Mouse (Mus musculus): ENCODE measurements around the gene A530016L24Rik. TPM values are rescaled to one million over a fixed set of nuclear protein-coding genes. Genes with fewer than 3 reads are reported as not detected.

Gene A530016L24Rik
- total and polyA plus RNA-seq, 3 experiments = 34.7 to 52.9 (median 38.6) TPM

GRCm38 (mm10) chr12:112540321-112540720 lies 51.1 kb downstream of the A530016L24Rik start:
- intact Hi-C loops (cut with DNase I) = loop anchor here (5.0 kb wide), 1 partner anchor 88 kb away; no protein-coding TSS in a partner anchor
- 96% methylated on average over 12 of the region's 12 CpGs for WGBS

DNA sequence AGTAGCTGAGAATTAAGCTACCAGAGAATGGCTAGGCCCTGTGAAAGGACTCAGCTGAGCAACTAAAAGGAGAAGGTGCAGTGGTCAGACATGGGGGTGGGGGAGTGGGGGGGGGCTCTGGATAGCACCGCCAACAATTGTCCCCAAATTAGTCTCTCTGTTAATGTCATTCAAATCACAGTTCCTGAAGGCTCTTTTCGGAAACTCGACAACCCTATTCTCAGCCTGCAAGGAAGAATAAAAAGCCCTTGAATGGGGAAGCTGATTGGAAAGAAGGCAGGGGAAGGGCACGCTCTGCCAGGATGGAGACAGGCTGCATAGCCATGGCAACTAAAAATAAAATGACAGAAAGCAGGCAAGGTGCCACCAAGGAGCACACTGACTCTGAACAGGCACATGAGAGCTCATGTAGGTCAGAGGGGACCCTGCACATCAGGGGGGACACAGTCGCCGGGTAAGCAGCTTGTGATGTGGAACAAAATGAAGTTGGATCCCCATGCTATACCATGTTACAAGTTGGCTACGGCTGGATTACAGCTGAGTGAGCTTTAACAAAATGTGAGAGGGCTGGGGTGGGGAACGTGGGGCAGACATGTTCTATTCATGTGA lies 52.3 kb downstream of the A530016L24Rik start:
- Histone ChIP-seq H3K27me3 (ENCODE audit: control insufficient read depth, insufficient read depth, low read length) (no peaks in the 10 kb centered on the region), H3K27ac (no peak overlapping the region), H3K79me2 (replicated peaks; ENCODE audit: control insufficient read depth, insufficient read depth, low read length) (no peaks in the 10 kb centered on the region), H3K4me1 (ENCODE audit: control insufficient read depth, insufficient read depth, low read length) (peaks cover 2% of the 10 kb centered on the region), H3K9ac (ENCODE audit: low read depth, low read length) (no peak overlapping the region), H3K4me3 (no peak overlapping the region), H3K36me3 (ENCODE audit: control insufficient read depth, insufficient read depth, low read length) (no peaks in the 10 kb centered on the region)
- WGBS = 75% methylated on average over 8 of the region's 8 CpGs
- intact Hi-C loops (cut with DNase I) = loop anchor here (2.0 to 5.0 kb wide), 2 partner anchors 43 to 89 kb away; no protein-coding TSS in a partner anchor
- TF ChIP-seq CTCF (IDR thresholded peaks at IDR 0.05) (no peak), EP300 (IDR thresholded peaks at IDR 0.05; ENCODE audit: insufficient read depth, low read depth, low read length) (no peak), POLR2A (IDR thresholded peaks at IDR 0.05; ENCODE audit: insufficient read depth, low read depth, low read length) (no peak)
- no peak for DNase-seq

More at GRCm38 (mm10) chr12:112540321-112540720, 51.1 kb downstream of the A530016L24Rik start:
- peaks cover 2% of the 10 kb centered on the region for H3K4me1 ChIP-seq (ENCODE audit: control insufficient read depth, insufficient read depth, low read length)
- no peaks in the 10 kb centered on the region for H3K27me3 ChIP-seq (ENCODE audit: control insufficient read depth, insufficient read depth, low read length)
- no peak for DNase-seq
- no peak overlapping the region for H3K27ac ChIP-seq
- no peaks in the 10 kb centered on the region for H3K79me2 ChIP-seq (replicated peaks; ENCODE audit: control insufficient read depth, insufficient read depth, low read length)
- TF ChIP-seq POLR2A (IDR thresholded peaks at IDR 0.05; ENCODE audit: insufficient read depth, low read depth, low read length) = no peak
- no peak for TF ChIP-seq EP300 (IDR thresholded peaks at IDR 0.05; ENCODE audit: insufficient read depth, low read depth, low read length)
- TF ChIP-seq CTCF (IDR thresholded peaks at IDR 0.05) = no peak
- H3K36me3 ChIP-seq (ENCODE audit: control insufficient read depth, insufficient read depth, low read length) = no peaks in the 10 kb centered on the region
- no peak overlapping the region for H3K4me3 ChIP-seq
- H3K9ac ChIP-seq (ENCODE audit: low read depth, low read length) = no peak overlapping the region

DNA sequence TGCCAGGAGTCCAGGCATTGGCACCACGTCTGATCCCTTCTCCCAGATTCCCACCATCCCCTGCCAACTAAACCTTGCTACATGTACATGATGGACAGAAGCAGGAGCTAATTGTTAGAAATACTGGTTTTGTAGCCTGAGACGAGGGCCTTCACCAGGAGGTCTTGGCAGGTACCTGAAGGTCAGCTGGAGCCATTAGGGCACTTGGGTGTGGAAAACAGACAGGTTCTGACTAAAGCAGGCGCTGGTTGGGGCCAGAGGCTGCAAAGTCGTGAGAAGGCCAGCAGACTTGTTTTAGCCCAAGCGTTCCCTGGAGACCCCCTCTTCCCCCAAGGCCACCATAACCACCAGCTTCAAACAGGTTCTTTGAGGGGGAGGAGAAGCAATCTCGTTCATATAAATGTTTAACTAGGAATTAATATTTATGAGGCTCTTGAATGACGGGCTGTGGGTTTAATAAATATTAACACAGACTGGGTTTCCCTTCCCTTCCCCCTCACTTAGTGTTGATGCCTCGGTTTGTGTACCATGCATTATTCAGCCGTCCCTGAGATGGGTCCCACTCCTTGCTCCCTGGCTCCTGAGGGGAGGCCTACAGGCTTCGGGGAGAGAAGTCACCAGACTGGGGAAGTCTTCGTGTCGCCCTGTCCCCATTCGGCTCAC lies 53.1 kb downstream of the A530016L24Rik start:
- TF ChIP-seq EP300 (IDR thresholded peaks at IDR 0.05; ENCODE audit: insufficient read depth, low read depth, low read length) (no peak), POLR2A (IDR thresholded peaks at IDR 0.05; ENCODE audit: insufficient read depth, low read depth, low read length) (no peak), CTCF (IDR thresholded peaks at IDR 0.05) (no peak)
- no peak for DNase-seq
- H3K36me3 ChIP-seq (ENCODE audit: control insufficient read depth, insufficient read depth, low read length) = no peaks in the 10 kb centered on the region
- H3K4me1 ChIP-seq (ENCODE audit: control insufficient read depth, insufficient read depth, low read length) = peaks cover 2% of the 10 kb centered on the region
- intact Hi-C loops (cut with DNase I) = loop anchor here (2.0 to 5.0 kb wide), 2 partner anchors 44 to 90 kb away; no protein-coding TSS in a partner anchor
- no peaks in the 10 kb centered on the region for H3K79me2 ChIP-seq (replicated peaks; ENCODE audit: control insufficient read depth, insufficient read depth, low read length)
- H3K27ac ChIP-seq = no peak overlapping the region
- H3K4me3 ChIP-seq = no peak overlapping the region
- H3K9ac ChIP-seq (ENCODE audit: low read depth, low read length) = 0 out of 2 replicates have a peak overlapping the region, but pooled peaks have one; percentile 5
- no peaks in the 10 kb centered on the region for H3K27me3 ChIP-seq (ENCODE audit: control insufficient read depth, insufficient read depth, low read length)
- 79% methylated on average over 13 of the region's 13 CpGs for WGBS

DNA sequence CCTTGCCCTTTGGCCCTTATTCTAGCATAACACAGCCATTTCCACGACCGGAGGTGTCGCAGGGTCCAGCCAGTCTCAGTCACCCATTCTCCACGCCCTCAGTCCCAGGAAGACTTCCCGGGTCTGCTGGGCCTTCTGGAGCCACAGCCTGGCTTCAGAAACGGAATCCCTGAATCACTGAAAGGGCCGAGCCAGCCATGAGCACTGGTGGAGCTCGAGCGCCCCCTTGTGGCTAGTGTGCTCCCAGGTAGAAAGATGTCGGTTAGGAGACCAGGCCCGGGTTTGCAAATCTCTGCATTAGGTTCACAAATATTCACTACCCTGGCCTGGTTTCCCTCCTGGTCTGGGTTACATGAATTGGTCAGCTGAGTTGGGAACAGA lies 53.7 kb downstream of the A530016L24Rik start:
- Histone ChIP-seq H3K27ac (no peak overlapping the region), H3K4me3 (no peak overlapping the region), H3K4me1 (ENCODE audit: control insufficient read depth, insufficient read depth, low read length) (peaks cover 2% of the 10 kb centered on the region), H3K36me3 (ENCODE audit: control insufficient read depth, insufficient read depth, low read length) (no peaks in the 10 kb centered on the region), H3K27me3 (ENCODE audit: control insufficient read depth, insufficient read depth, low read length) (no peaks in the 10 kb centered on the region), H3K79me2 (replicated peaks; ENCODE audit: control insufficient read depth, insufficient read depth, low read length) (no peaks in the 10 kb centered on the region), H3K9ac (ENCODE audit: low read depth, low read length) (0 out of 2 replicates have a peak overlapping the region, but pooled peaks have one; percentile 5)
- no peak for TF ChIP-seq POLR2A (IDR thresholded peaks at IDR 0.05; ENCODE audit: insufficient read depth, low read depth, low read length)
- TF ChIP-seq EP300 (IDR thresholded peaks at IDR 0.05; ENCODE audit: insufficient read depth, low read depth, low read length) = peak; percentile 87; the same call in 1 of the 2 replicates
- TF ChIP-seq CTCF (IDR thresholded peaks at IDR 0.05) = peak; percentile 99; the same call in 1 of the 2 replicates
- peak; percentile 85 to 91 for DNase-seq
- intact Hi-C loops (cut with DNase I) = loop anchor here (1.0 to 5.0 kb wide), 6 partner anchors 44 to 430 kb away; no protein-coding TSS in a partner anchor
- 3% methylated on average over 11 of the region's 11 CpGs for WGBS

DNA sequence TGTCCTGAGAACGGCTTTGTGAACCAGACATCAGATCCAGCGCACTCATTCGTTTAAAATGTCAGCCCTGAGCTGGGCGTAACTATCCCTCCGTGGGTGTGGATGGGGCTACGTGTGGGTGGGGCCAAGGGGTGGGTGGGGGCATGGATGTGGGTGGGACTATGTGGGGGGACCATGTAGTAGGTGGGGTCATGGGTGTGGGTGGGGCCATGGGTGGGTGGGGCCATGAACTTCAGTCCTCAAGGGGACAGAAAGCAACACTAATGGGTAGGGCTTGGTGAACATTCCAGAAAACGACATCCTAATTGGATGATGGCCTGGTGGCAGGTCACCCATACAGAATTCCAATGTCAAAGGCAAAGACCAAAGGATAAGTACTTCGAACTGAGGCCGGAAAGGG lies 54.7 kb downstream of the A530016L24Rik start:
- Histone ChIP-seq H3K27ac (no peak overlapping the region), H3K36me3 (ENCODE audit: control insufficient read depth, insufficient read depth, low read length) (no peaks in the 10 kb centered on the region), H3K9ac (ENCODE audit: low read depth, low read length) (no peak overlapping the region), H3K4me3 (no peak overlapping the region), H3K79me2 (replicated peaks; ENCODE audit: control insufficient read depth, insufficient read depth, low read length) (no peaks in the 10 kb centered on the region), H3K27me3 (ENCODE audit: control insufficient read depth, insufficient read depth, low read length) (no peaks in the 10 kb centered on the region), H3K4me1 (ENCODE audit: control insufficient read depth, insufficient read depth, low read length) (peaks cover 2% of the 10 kb centered on the region)
- intact Hi-C loops (cut with DNase I) = loop anchor here (1.0 to 5.0 kb wide), 6 partner anchors 45 to 431 kb away; no protein-coding TSS in a partner anchor
- 79% methylated on average over 9 of the region's 9 CpGs for WGBS
- no peak for DNase-seq
- TF ChIP-seq CTCF (IDR thresholded peaks at IDR 0.05) (no peak), POLR2A (IDR thresholded peaks at IDR 0.05; ENCODE audit: insufficient read depth, low read depth, low read length) (no peak), EP300 (IDR thresholded peaks at IDR 0.05; ENCODE audit: insufficient read depth, low read depth, low read length) (no peak)

Data from heart, adult 2 months (tissue).